ENCODE assay signal across 21 mouse cellular contexts in genomic region chr4:32393226-32393625, GRCm38 (mm10).
DNase-seq lines count a peak whose midpoint lies in the region; ATAC-seq and TF ChIP-seq lines count a peak whose summit lies in the region.
"Had no signal": no experiment of that assay in that cellular context is flagged by ENCODE, and none has a peak within 500 bp of the region (broad histone marks: within the 10 kb centered on the region; RNA-seq: fewer than 3 reads in every experiment).

No protein-coding gene starts in this region.

- TF ChIP-seq POLR2A in cerebellum, adult 2 months (IDR thresholded peaks at IDR 0.05; ENCODE audit: borderline replicate concordance, insufficient read depth, low read length), result no peak

- no peak for DNase-seq in hindbrain, postnatal 0 days (ENCODE audit: low spot score)
- DNase-seq in CD4-positive helper T cell, adult 2 months (ENCODE audit: low read depth, low spot score), result peak; percentile 47
- no peak for DNase-seq in cerebellum, adult 2 months
- no peak for DNase-seq in cerebellum, adult 11-12 months
- DNase-seq in kidney, postnatal 25 days, result no peak
- DNase-seq: adrenal gland, adult 8-10 months; adrenal gland, postnatal 14 days; B cell, adult 2 months; cerebellum, adult 11 months; cerebellum, adult 8-10 months; cerebellum, adult 9-11 months; cerebellum, postnatal 25 days; forebrain, postnatal 0 days had no signal

- no peak for TF ChIP-seq CTCF in hindbrain, postnatal 0 days (IDR thresholded peaks at IDR 0.05; ENCODE audit: low read depth)
- TF ChIP-seq CTCF in cerebellum, adult 2 months (IDR thresholded peaks at IDR 0.05; ENCODE audit: borderline replicate concordance, insufficient read depth, low read depth, low read length), result no peak

- 0 out of 2 replicates have a peak overlapping the region, but pooled peaks have one; percentile 19 for H3K27ac ChIP-seq in hindbrain, embryonic 13.5 days
- no peak overlapping the region for H3K27ac ChIP-seq in hindbrain, postnatal 0 days
- H3K27ac ChIP-seq in cerebellum, adult 2 months (ENCODE audit: insufficient read depth, low read length), result no peak overlapping the region
- H3K27ac ChIP-seq: embryonic facial prominence, embryonic 10.5 days; embryonic facial prominence, embryonic 12.5 days had no signal

- H3K9ac ChIP-seq in hindbrain, embryonic 13.5 days, result no peak overlapping the region
- H3K9ac ChIP-seq in hindbrain, postnatal 0 days (replicated peaks; ENCODE audit: low read length), result no peak overlapping the region
- H3K9ac ChIP-seq: embryonic facial prominence, embryonic 12.5 days; forebrain, embryonic 13.5 days; forebrain, embryonic 15.5 days; forebrain, postnatal 0 days had no signal

- H3K4me1 ChIP-seq in hindbrain, embryonic 13.5 days (replicated peaks), result peaks cover 31% of the 10 kb centered on the region
- peaks cover 16% of the 10 kb centered on the region for H3K4me1 ChIP-seq in hindbrain, postnatal 0 days (ENCODE audit: insufficient read depth, low read length)
- peaks cover 9% of the 10 kb centered on the region for H3K4me1 ChIP-seq in cerebellum, adult 2 months (ENCODE audit: control insufficient read depth, insufficient read depth, low read length)

- ATAC-seq in hindbrain, embryonic 13.5 days (ENCODE audit: low FRiP score), result no peak
- no peak for ATAC-seq in hindbrain, postnatal 0 days
- ATAC-seq in CD4-positive, CD25-positive, alpha-beta regulatory T cell, adult 4 months, result peak; percentile 11
- ATAC-seq in inflammation-experienced regulatory T-cells, adult 6 months, result peak; percentile 12
- ATAC-seq: activated CD4-positive, CD25-positive, alpha-beta regulatory T cell, adult 4 months; forebrain, embryonic 15.5 days; forebrain, postnatal 0 days had no signal

- no peaks in the 10 kb centered on the region for H3K27me3 ChIP-seq in hindbrain, embryonic 13.5 days
- no peaks in the 10 kb centered on the region for H3K27me3 ChIP-seq in hindbrain, postnatal 0 days (ENCODE audit: insufficient read depth, low read length)
- H3K27me3 ChIP-seq in cerebellum, adult 2 months (ENCODE audit: control insufficient read depth, insufficient read depth, low read length), result no peaks in the 10 kb centered on the region
- H3K27me3 ChIP-seq: embryonic facial prominence, embryonic 12.5 days; forebrain, embryonic 13.5 days; forebrain, embryonic 15.5 days had no signal

- no peaks in the 10 kb centered on the region for H3K36me3 ChIP-seq in hindbrain, embryonic 13.5 days
- H3K36me3 ChIP-seq in hindbrain, postnatal 0 days (ENCODE audit: insufficient read depth, low read length), result no peaks in the 10 kb centered on the region
- H3K36me3 ChIP-seq: embryonic facial prominence, embryonic 10.5 days; embryonic facial prominence, embryonic 12.5 days; forebrain, embryonic 15.5 days had no signal

- WGBS in hindbrain, embryonic 13.5 days, result 89% methylated on average over 3 of the region's 3 CpGs
- 82% methylated on average over 3 of the region's 3 CpGs for WGBS in hindbrain, postnatal 0 days
- 84% methylated on average over 3 of the region's 3 CpGs for WGBS in cerebellum, adult 2 months

- H3K4me3 ChIP-seq in hindbrain, embryonic 13.5 days, result no peak overlapping the region
- no peak overlapping the region for H3K4me3 ChIP-seq in hindbrain, postnatal 0 days (ENCODE audit: low read length)
- H3K4me3 ChIP-seq in cerebellum, adult 2 months (replicated peaks; ENCODE audit: insufficient read depth, low read depth, low read length), result no peak overlapping the region
- H3K4me3 ChIP-seq: embryonic facial prominence, embryonic 10.5 days; embryonic facial prominence, embryonic 12.5 days; forebrain, embryonic 13.5 days; forebrain, embryonic 15.5 days had no signal

- H3K9me3 ChIP-seq in hindbrain, embryonic 13.5 days, result no peaks in the 10 kb centered on the region
- no peaks in the 10 kb centered on the region for H3K9me3 ChIP-seq in hindbrain, postnatal 0 days (ENCODE audit: low read length)
- H3K9me3 ChIP-seq: embryonic facial prominence, embryonic 10.5 days; embryonic facial prominence, embryonic 12.5 days; forebrain, embryonic 13.5 days; forebrain, embryonic 15.5 days had no signal

- H3K4me2 ChIP-seq in hindbrain, embryonic 13.5 days, result no peak overlapping the region
- no peak overlapping the region for H3K4me2 ChIP-seq in hindbrain, postnatal 0 days (ENCODE audit: low read depth, low read length)
- H3K4me2 ChIP-seq: embryonic facial prominence, embryonic 12.5 days; forebrain, embryonic 13.5 days; forebrain, embryonic 15.5 days had no signal

Comparison
In these comparisons a context has a peak if more than half of its experiments do, and no peak if none do; other contexts are left out.
1. ATAC-seq: peak in CD4-positive, CD25-positive, alpha-beta regulatory T cell, adult 4 months (single experiment) and inflammation-experienced regulatory T-cells, adult 6 months (single experiment); none in hindbrain, embryonic 13.5 days (single experiment) and hindbrain, postnatal 0 days (single experiment).